Mouse (Mus musculus): Measurements from ENCODE around the gene Als2cr12.
"Not testable (repeated sequence)": the region's sequence is repeated elsewhere in the genome, so short reads cannot be mapped to it uniquely, and the experiment has no call there.

Gene Als2cr12

GRCm38 (mm10) chr1:58695810-58696209 is at the start of gene Als2cr12:
Gene Als2cr12, minus strand, starts transcription at chr1:58695989.
- DNase-seq (ENCODE audit: extremely low read depth, low read depth, low spot score): not testable (repeated sequence)

- no peak for DNase-seq (ENCODE audit: extremely low read depth, low read depth, low spot score)
These were observed 48.9 kb upstream of the Als2cr12 start for GRCm38 (mm10) chr1:58744645-58745044.

- no peak for DNase-seq (ENCODE audit: extremely low read depth, low read depth, low spot score)
These were observed 47.5 kb upstream of the Als2cr12 start for GRCm38 (mm10) chr1:58743252-58743651.

GRCm38 (mm10) chr1:58742571-58743021 is 46.8 kb upstream of the Als2cr12 start:
- peak; percentile 42 for DNase-seq (ENCODE audit: extremely low read depth, low read depth, low spot score)

- DNase-seq (ENCODE audit: extremely low read depth, low read depth, low spot score): no peak
These were observed 43.7 kb upstream of the Als2cr12 start for GRCm38 (mm10) chr1:58739529-58739928.

GRCm38 (mm10) chr1:58736968-58737367 is 41.2 kb upstream of the Als2cr12 start:
- no peak for DNase-seq (ENCODE audit: extremely low read depth, low read depth, low spot score)

- no peak for DNase-seq (ENCODE audit: extremely low read depth, low read depth, low spot score)
These were observed 40.2 kb upstream of the Als2cr12 start for GRCm38 (mm10) chr1:58735962-58736361.

- no peak for DNase-seq (ENCODE audit: extremely low read depth, low read depth, low spot score)
These were observed 38.5 kb upstream of the Als2cr12 start for GRCm38 (mm10) chr1:58734043-58734920.

- DNase-seq (ENCODE audit: extremely low read depth, low read depth, low spot score): no peak
These were observed 37.8 kb upstream of the Als2cr12 start for GRCm38 (mm10) chr1:58733636-58734035.

GRCm38 (mm10) chr1:58728590-58728868 is 32.7 kb upstream of the Als2cr12 start:
- DNase-seq (ENCODE audit: extremely low read depth, low read depth, low spot score): no peak

- no peak for DNase-seq (ENCODE audit: extremely low read depth, low read depth, low spot score)
These were observed 32.2 kb upstream of the Als2cr12 start for GRCm38 (mm10) chr1:58727747-58728589.

GRCm38 (mm10) chr1:58727019-58727746 is 31.4 kb upstream of the Als2cr12 start:
- no peak for DNase-seq (ENCODE audit: extremely low read depth, low read depth, low spot score)

- DNase-seq (ENCODE audit: extremely low read depth, low read depth, low spot score): no peak
These were observed 30.0 kb upstream of the Als2cr12 start for GRCm38 (mm10) chr1:58725767-58726166.

GRCm38 (mm10) chr1:58725095-58725494 is 29.3 kb upstream of the Als2cr12 start:
- DNase-seq (ENCODE audit: extremely low read depth, low read depth, low spot score): no peak

- no peak for DNase-seq (ENCODE audit: extremely low read depth, low read depth, low spot score)
These were observed 28.7 kb upstream of the Als2cr12 start for GRCm38 (mm10) chr1:58724533-58724932.

GRCm38 (mm10) chr1:58723809-58724405 is 28.1 kb upstream of the Als2cr12 start:
- no peak for DNase-seq (ENCODE audit: extremely low read depth, low read depth, low spot score)

- DNase-seq (ENCODE audit: extremely low read depth, low read depth, low spot score): no peak
These were observed 27.4 kb upstream of the Als2cr12 start for GRCm38 (mm10) chr1:58723062-58723808.

- DNase-seq (ENCODE audit: extremely low read depth, low read depth, low spot score): no peak
These were observed 26.5 kb upstream of the Als2cr12 start for GRCm38 (mm10) chr1:58722115-58722938.

- DNase-seq (ENCODE audit: extremely low read depth, low read depth, low spot score): no peak
These were observed 25.2 kb upstream of the Als2cr12 start for GRCm38 (mm10) chr1:58720988-58721387.
